Mouse (Mus musculus) G1E-ER4 (cell line): ENCODE measurements around the gene Srrd. TPM values are rescaled to one million over a fixed set of nuclear protein-coding genes. Genes with fewer than 3 reads are reported as not detected.

Experiments used
- GATA1 ChIP-seq: IDR thresholded peaks from one replicate; pipeline ENCODE4 v1.8.0; 2012; ENCODE audit warnings: low read length, inconsistent platforms
- polyA plus RNA-seq: library from polyadenylated mRNA; stranded (reverse); fragments of >175 nt; gene quantifications from 2 replicates; pipeline ENCODE4 v1.2.3, GENCODE M21; 2012

The Srrd gene
- polyA plus RNA-seq, 1 experiment, result 29.8 TPM

- TF ChIP-seq GATA1, result no peak
Observed at GRCm38 (mm10) chr5:112300721-112301308, 42.0 kb downstream of the Srrd start.

DNA sequence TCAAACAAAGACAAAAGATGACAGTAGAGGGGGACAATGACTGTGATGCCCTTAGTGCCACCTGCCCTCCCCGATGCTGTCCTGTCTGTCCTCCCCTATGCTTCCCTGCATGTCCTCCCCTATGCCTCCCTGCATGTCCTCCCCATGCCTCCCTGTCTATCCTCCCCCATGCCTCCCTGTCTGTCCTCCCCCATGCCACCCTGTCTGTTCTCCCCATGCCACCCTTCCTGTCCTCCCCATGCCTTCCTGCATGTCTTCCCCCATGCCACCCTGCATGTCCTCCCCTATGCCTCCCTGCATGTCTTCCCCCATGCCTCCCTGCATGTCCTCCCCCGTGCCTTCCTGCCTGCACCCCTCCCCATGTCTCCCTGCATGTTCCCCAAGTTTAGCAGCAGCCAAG lies 42.7 kb downstream of the Srrd start:
- no peak for TF ChIP-seq GATA1

- no peak for TF ChIP-seq GATA1
Observed at GRCm38 (mm10) chr5:112299399-112299798, 43.4 kb downstream of the Srrd start.

DNA sequence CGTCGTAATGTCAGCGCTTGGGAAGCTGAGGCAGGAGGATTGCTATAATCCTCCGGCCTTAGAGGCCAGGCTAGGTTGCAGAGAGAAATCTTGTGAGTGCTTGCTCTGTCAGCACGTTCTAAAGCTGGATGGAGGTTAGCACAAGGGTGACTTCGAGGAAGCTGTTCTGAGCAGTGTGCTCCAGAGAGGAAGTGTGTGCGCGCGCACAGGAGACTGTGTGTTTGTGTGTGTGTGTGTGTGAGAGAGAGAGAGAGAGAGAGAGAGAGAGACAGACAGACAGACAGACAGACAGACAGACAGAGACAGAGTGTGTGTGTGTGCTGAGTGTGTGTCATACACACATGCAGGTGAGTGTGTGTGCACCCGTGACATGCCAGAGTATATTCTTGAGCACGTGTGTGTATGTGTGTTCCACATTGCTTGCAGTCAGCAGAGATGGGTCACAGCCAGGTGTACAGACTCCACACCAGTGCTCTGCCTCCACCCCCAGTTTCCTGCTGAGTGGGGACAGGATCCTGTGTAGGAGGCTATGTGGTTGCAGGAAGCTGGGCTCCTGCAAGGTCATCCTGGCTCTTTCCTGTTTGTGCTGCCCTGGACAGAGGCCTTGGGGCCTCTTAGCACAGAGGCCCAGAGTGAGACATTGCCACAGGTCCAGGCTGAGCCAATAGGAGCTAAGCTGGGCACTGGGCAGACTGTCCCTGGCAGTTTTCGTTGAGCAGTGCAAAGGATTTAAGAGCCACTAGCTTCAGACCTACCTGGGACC lies 44.4 kb downstream of the Srrd start:
- no peak for TF ChIP-seq GATA1

GRCm38 (mm10) chr5:112297257-112297656 lies 45.6 kb downstream of the Srrd start:
- no peak for TF ChIP-seq GATA1

GRCm38 (mm10) chr5:112296404-112297181 lies 46.2 kb downstream of the Srrd start:
- no peak for TF ChIP-seq GATA1

GRCm38 (mm10) chr5:112295564-112295963 lies 47.3 kb downstream of the Srrd start:
- no peak for TF ChIP-seq GATA1

DNA sequence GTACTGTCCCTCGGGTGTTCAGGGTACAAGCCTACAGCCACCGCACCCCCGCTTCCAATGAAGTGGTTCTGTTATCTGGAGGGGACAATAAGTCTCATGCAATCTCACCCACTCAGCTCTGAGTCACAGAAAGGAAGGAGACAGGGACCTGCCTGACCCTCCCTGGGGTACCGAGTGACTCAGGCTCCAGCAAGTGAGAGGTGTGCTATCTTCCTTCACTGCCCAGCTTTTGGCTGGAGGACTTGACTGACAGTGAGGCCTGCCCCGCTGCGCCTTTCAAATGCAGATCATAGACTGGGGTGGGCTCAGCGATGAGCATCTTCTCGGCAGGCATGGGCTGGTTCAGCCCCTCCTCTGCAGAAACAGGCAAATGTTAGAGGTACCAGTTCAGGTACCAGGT lies 47.7 kb downstream of the Srrd start:
- TF ChIP-seq GATA1, result no peak

DNA sequence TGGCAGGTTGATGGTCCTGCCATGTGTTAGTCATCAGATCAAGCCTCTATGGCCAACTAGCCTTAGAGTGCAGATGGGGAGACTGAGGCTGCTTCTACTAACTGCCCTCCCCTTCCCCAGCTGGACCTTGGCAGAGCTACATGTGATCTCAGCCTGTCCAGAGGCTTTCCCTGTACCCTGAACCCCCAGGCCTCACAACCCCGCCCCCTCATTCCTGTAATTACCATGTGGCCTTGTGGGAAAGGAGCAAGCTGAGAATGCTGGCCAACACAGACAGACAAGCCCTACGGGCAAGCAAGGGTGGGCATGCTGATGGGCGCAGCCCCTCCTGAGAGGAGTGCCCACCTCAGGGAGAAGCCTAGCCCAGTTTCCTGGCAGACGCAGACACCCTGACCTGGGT lies 48.1 kb downstream of the Srrd start:
- TF ChIP-seq GATA1, result no peak

DNA sequence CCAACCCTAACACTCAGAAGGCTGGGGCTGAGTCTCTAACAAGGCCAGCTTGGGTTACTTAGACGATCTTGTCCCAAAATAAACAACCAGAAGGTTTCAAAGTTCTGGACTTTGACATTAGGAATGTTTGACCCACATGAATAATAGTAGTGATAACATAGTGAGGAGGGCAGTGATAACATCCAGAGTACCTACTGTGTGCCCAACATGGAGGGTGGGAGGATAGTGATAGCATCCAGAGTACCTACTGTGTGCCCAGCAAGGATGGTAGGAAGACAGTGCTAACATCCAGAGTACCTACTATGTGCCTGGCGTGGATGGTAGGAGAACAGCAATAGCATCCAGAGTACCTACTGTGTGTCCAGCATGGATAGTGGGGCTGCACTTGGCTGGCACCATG lies 49.0 kb downstream of the Srrd start:
- no peak for TF ChIP-seq GATA1

DNA sequence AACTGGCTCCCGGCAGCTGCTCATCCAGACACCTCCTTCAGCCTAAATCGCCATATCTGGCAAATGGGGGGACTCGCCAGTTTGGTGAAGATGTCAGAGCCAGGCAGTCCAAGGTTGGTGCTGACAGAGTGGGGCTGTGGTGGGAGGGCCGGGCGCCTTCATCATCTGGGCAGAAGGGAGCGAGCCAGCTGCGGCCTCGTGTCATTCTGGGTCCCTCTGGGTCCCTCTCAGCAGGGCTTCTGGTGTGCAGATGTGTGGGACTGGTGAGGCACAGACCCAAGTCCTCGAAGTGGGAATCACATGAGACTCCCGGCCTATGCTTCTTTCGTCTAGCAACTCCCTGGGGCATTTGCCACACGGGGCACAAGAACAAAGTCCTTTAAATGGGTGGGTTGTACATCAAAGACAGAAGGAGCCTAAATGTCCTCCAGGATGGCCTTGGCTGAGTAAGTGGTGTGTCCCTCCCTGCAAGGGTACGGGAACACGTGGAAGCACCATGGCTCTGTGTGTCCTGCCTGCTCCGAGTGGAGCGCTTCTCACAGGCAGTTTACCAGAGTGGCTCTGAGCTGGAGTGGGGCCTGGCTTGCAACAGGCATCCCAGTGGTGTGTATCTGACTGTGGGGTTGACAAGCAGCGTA lies 50.4 kb downstream of the Srrd start:
- TF ChIP-seq GATA1, result no peak

GRCm38 (mm10) chr5:112291866-112292265 lies 51.0 kb downstream of the Srrd start:
- TF ChIP-seq GATA1, result no peak

DNA sequence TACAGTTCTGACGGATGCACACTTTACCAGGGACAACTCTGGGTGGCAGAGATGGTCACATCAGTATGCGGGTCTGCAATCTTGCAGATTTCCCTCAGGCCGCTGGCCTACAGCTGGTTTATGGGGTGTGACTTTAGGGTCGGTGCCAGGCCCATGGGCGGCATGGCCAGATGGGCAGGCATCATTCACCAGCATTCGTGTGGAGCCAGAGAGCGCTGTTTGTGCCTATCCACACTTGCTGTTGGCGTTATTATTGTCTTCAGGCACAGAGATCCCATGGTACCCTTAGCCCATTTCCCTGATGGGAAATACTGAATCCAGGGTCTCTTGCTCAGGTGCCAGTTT lies 52.3 kb downstream of the Srrd start:
- TF ChIP-seq GATA1, result no peak

DNA sequence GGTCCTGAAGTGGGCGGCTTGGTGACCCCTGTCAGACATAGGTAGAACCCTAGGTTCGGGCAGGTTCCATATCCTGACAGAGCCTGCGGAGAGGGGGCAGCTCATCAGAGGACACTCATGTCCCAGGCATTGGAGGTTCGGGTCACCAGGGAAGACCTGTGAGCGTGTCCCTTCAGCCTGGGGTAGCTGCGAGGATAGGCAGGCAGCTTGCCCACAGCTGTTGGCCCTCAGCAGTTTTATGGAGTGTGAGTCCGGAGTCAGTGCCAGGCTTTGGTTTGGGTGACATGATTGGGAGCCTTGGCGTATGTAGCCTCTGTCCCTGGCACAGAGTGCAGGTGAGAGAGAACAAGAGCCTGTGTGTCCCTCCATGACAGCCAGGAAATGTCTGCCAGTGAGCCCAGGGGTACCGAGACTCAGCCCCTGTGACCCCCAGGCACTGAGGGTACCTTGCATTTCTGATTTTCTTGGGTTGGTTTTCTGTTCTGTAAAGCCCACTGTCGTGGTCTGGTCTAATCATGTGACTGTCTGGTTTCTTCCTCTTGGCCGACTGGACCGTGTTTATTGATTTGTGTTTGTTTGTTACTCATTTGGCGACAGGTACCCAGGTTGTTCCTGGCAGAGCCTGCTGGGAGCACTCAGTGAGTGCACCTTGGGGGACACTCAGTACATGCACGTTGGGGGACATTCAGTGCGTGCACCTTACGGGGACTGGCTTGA lies 52.9 kb downstream of the Srrd start:
- TF ChIP-seq GATA1, result no peak

GRCm38 (mm10) chr5:112289236-112289635 lies 53.6 kb downstream of the Srrd start:
- no peak for TF ChIP-seq GATA1
